Mouse (Mus musculus) adrenal gland, adult (tissue): ENCODE measurements around the gene Stard13.

ENCODE experiments used
- DNase-seq, 2 experiments: peaks; one replicate each; pipeline ENCODE4 v3.0.0; 2022 to 2023; ENCODE audit warnings: low spot score in 1 of 2; ENCODE audit not compliant: inconsistent age in 2 of 2

The Stard13 gene

DNA sequence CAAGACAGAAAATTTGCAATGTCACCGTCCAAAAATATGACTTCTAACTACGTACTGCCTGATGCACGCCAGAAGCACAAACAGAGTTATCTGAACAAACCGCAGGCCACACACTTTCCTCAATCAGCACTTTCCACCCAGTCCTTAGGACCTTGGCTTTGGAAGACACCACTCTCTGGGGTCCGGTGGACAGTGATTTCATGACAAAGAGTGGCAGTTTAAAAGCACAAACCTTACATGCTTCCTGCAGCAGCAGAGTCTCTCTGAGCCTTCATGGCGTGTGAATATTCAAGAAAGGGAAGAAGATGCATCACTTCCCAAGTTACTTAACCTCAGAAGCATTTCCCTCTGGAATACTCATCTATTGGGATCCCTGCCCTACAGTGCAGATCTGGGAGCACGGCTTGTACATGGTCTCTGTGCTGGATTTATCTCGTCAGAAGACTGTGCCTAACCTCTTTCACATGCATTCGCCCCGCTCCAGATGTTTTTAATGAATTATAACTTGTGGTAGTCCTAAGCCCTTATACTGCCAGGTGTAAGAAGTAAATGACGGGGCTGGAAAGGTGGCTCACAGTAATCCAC is 49.9 kb downstream of the Stard13 start:
- no peak for DNase-seq

GRCm38 (mm10) chr5:151181288-151181687 is 52.3 kb downstream of the Stard13 start:
- no peak for DNase-seq

- DNase-seq: peak in 1 of 2 experiments; percentile 67
These were observed 53.4 kb downstream of the Stard13 start for GRCm38 (mm10) chr5:151180176-151180785.

DNA sequence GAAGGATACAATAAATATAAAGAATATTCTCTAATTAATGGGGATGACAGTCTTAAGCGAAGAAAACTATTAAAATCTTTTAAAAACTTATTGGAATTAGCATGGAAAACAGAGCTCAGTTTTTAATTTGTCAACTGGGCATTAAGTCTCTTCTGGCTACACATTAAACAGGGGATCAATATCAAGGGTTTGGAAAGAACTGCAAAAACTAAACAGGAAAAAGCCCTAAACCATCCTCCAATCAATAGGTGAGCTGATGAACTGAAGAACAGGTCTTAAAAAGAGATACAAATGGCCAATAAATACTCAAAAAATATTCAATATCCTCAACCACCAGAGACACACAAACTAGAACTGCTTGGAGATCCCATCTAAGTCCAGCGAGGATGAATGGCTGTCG is 56.5 kb downstream of the Stard13 start:
- DNase-seq: no peak

- no peak for DNase-seq
These were observed 57.7 kb downstream of the Stard13 start for GRCm38 (mm10) chr5:151175897-151176313.

GRCm38 (mm10) chr5:151174485-151175460 is 58.9 kb downstream of the Stard13 start:
- peak in 1 of 2 experiments; percentile 31 for DNase-seq

GRCm38 (mm10) chr5:151173774-151174173 is 59.9 kb downstream of the Stard13 start:
- DNase-seq: no peak

- no peak for DNase-seq
These were observed 63.4 kb downstream of the Stard13 start for GRCm38 (mm10) chr5:151170168-151170750.

DNA sequence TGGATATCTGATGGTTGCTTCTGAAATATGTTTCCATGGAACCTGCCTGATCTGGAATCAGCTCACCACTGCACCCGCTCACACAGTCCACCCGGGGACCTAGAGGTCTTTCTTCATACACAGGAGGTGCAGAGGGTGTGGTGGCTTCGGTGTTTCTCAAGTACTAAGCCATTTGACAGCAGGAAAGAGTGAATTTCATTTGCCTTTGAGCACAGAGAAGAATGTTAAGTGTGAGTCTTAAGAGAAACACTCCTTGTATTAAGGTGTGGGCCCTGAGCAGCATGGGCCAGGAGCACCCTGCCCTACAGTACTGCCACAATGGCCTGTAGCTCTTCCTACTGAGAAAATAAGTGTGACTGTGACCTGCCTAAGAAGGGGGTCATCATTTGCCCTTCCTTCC is 65.4 kb downstream of the Stard13 start:
- no peak for DNase-seq

- DNase-seq: no peak
These were observed 66.0 kb downstream of the Stard13 start for GRCm38 (mm10) chr5:151167641-151168040.

DNA sequence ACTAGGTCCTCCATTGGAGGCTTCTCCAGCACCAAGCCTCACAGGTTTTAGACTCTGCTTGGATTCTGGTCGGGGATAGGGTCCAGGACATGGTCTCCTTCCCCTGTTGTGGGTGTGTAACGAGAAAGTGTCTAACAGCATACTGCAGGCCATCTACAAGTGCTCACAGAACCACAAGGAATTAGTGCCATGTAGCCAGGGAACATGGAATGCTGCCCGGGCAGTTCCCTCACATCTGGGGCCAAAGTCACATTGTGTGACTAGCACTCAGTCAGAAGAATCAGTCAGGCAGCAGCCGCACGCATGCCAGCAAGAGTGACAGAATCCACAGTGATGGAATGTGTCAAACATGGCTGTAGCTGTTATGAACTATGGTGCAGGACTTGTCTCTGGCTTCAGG is 67.4 kb downstream of the Stard13 start:
- peak in 1 of 2 experiments; percentile 45 for DNase-seq

GRCm38 (mm10) chr5:151165381-151166016 is 68.1 kb downstream of the Stard13 start:
- no peak for DNase-seq

DNA sequence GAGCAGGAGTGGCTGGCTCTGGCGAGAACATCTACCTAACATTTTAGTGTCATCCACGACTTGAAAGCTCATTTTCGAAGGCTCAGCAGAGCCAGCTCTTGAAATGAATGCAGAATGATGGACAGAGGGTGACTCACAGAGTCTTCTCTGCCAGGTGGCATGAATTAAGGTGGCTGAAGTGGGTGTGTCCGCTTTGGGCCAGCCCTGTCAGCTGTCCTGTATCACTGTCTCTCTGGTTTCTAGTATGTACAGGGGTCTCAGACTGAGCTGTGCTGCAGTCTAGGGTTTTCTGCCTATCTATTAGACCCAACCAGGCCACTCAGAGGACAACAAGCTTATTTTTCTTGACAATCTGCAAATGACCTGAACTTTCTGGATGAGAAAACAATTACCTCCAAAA is 68.8 kb downstream of the Stard13 start:
- DNase-seq: no peak

GRCm38 (mm10) chr5:151162642-151163041 is 71.0 kb downstream of the Stard13 start:
- no peak for DNase-seq

DNA sequence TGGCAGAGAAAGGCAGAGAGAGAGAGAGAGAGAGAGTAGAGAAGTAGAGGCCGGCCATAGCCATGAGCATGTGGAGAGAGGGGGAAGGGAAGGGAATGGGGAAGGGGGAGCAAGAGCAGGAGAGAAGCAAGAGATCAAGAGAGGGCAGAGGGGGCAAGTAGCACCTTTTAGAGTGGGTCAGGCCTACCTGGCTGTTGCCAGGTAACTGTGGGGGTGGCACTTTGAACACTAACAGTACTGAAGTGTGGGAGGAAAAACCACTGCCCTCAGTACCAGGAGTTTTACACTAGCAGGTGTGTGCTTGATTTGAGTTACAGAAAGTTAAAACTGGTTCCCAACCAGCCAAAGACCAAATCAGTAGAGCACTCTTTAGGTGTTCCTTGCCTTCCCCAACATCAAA is 78.4 kb downstream of the Stard13 start:
- DNase-seq: no peak

GRCm38 (mm10) chr5:151154780-151155179 is 78.9 kb downstream of the Stard13 start:
- no peak for DNase-seq

- DNase-seq: no peak
These were observed 79.6 kb downstream of the Stard13 start for GRCm38 (mm10) chr5:151154030-151154429.

GRCm38 (mm10) chr5:151151549-151151948 is 82.1 kb downstream of the Stard13 start:
- DNase-seq: no peak

DNA sequence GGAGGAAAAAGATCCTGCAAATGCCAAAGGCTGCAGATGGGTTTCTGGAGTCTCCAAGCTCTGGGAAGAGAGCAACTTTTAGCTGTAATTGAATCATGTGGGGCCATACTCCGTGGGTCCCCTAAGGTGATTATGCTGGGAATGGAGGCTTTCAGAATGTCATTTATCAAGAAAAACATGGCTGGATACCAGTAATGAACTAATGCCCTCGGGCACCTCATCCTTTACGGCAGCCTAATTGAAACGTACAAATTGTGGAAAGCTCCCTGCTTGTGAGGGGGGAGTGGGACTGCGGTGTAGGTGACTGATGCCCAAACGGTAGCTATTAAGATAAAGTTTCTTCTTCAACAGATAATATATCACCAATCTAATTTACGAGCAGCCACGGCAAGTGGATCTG is 84.1 kb downstream of the Stard13 start:
- DNase-seq: peak; percentile 12 to 44

DNA sequence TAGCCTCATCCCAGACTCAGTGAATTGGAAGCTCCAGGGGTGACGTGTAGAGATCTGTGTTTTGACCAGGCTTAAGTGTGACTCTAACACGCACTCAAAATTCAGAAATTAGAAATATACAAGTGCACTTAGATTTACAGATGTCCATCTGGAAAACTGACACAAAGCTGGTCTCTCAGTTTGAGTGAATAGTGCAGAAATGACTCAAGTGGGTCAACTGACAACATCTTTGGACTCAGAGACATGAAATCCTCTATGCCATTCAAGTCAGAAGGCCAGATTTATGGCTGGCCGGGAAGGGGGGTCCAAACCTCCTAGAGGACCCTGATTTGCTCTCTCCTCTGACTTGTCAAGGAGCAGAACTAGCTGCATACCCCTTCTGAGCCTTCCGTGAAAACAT is 85.6 kb downstream of the Stard13 start:
- DNase-seq: no peak

DNA sequence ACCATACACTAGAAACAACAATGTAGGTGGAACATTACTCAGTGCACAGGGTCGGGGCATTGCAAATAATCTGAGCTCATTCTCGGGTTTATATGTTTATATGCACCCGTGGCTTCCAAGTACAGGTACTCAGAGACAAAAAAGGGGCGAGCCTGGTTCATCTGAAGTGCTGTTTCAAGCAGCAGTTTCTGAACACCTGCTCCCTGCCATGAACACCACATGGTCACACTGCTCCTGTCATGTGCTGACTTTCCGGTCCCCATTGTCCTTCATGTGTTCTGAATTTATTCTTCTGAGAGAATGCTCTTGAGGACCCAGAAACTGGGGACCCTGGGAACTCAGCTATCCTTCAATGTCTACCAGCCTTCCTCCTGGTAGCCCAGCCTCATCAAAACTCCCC is 87.8 kb downstream of the Stard13 start:
- DNase-seq: no peak
